8 mouse cellular contexts compared by ENCODE assay signal in genomic region chr2:153631976-153632870, GRCm38 (mm10). TPM values are rescaled to one million over a fixed set of nuclear protein-coding genes. Genes with fewer than 3 reads are reported as not detected.
A peak's percentile ranks its signal among the peaks of the same experiment; 100 is the strongest.
DNase-seq lines count a peak whose midpoint lies in the region; ATAC-seq lines count a peak whose summit lies in the region.

TSS of gene Commd7 (minus strand) at chr2:153632781.

- peaks cover 28% of the 10 kb centered on the region for H3K4me1 ChIP-seq in hindbrain, embryonic 15.5 days (replicated peaks)

- peak; percentile 91 for ATAC-seq in hindbrain, embryonic 15.5 days (ENCODE audit: low FRiP score, low read depth)

- no peaks in the 10 kb centered on the region for H3K9me3 ChIP-seq in hindbrain, embryonic 15.5 days

- peak; percentile 83 for DNase-seq in R1 (ENCODE audit: low read depth, low spot score)
- peak; percentile 92 to 93 for DNase-seq in cerebellum, postnatal 36 days
- DNase-seq in gastrocnemius, adult 18-20 months (ENCODE audit: low spot score) = peak; percentile 87
- DNase-seq in left cerebral cortex, adult 11 months (ENCODE audit: low spot score) = peak; percentile 63
- peak; percentile 90 for DNase-seq in lung, postnatal 36 days
- peak; percentile 89 for DNase-seq in retina, embryonic 14.5 days (ENCODE audit: low spot score)
- DNase-seq in thymus, postnatal 36 days = peak; percentile 86 to 88

- H3K4me2 ChIP-seq in hindbrain, embryonic 15.5 days = peak within 1 kb of the TSS; percentile 63

- peak within 1 kb of the TSS; percentile 68 for H3K4me3 ChIP-seq in hindbrain, embryonic 15.5 days

- H3K9ac ChIP-seq in hindbrain, embryonic 15.5 days = peak within 1 kb of the TSS; percentile 79

- WGBS in hindbrain, embryonic 15.5 days = 5% methylated on average over 53 of the region's 53 CpGs

- H3K27ac ChIP-seq in hindbrain, embryonic 15.5 days (replicated peaks) = peak within 1 kb of the TSS; percentile 86

- peaks cover 13% of the 10 kb centered on the region for H3K36me3 ChIP-seq in hindbrain, embryonic 15.5 days

- no peaks in the 10 kb centered on the region for H3K27me3 ChIP-seq in hindbrain, embryonic 15.5 days

RNA-seq across cellular contexts. Expression of gene Commd7, which starts in this region (rescaled TPM):
- total RNA-seq in gastrocnemius, adult 18-20 months (2021) = 1 to 10 TPM; 9.6 to 9.7 TPM
- 89.0 and 89.9 TPM in 2 replicates for polyA plus RNA-seq in hindbrain, embryonic 15.5 days (2015; fragmentation: Nextera tagmentation; extraction: Ambion mirVana)

Comparison
In these comparisons a context has a peak if more than half of its experiments do, and no peak if none do; other contexts are left out.
1. Peak in every context shown above with its lines: DNase-seq, ATAC-seq, H3K4me3 ChIP-seq and H3K27ac ChIP-seq.